Mouse (Mus musculus): Measurements from ENCODE around the gene Hmbs.

The Hmbs gene

GRCm38 (mm10) chr9:44320799-44321133 is 23.3 kb downstream of the Hmbs start:
- DNase-seq (ENCODE audit: low spot score): peak; percentile 87

GRCm38 (mm10) chr9:44319887-44320798 is 23.9 kb downstream of the Hmbs start, which contains the start of gene C2cd2l:
TSS of gene C2cd2l (minus strand) at chr9:44320285.
- DNase-seq (ENCODE audit: low spot score): peak; percentile 97

DNA sequence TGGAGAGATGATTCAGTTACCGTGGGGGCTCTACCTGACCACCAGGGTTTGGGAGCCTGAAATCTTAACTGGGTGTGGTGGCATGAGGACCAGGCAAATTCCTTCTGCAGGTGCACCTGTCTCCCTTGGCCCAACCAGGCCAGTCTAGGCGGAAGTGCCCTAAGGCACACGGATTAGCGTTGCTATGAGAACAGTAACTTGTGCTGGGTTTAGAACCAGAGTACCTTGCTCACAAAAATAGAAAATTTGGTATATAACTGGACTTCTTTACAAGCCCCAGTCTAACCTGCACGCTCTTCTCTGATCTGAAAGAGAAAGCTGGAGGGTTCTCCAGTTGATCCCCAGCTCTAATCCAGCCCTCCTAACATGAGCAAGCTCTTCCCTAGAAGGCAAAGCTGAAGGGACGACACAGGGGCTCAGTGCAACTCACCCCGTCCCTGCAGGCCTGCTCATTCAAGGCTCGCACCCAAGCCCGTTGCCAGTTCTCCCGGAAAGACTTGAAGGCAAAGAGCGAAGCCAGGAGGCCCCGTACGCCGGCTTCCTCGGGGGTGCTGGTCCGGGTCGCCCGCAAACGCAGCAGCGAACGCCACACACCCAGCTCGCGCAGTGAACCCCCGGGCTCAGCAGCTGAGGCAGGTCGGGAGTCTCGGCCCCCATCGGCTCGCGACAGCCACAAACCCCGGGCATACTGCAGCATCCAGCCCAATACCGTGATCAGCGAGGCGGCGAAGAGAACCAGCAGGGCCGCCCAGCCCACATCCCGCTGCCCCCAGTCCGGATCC is 24.7 kb downstream of the Hmbs start:
- peak; percentile 53 for DNase-seq (ENCODE audit: low spot score)

DNA sequence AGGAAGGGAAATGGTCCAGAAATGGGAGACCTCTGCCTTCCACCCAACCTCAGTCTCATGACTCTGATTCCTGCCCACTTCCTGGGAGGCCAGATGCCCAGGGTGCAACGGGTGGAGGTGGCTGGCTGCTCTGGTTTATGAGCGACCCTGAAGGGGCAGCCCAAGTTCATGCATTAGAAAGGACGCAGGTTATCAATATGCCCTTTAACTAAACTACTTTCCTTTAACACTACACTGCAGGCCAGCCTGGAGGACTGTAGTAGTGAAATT is 25.3 kb downstream of the Hmbs start:
- DNase-seq (ENCODE audit: low spot score): no peak

GRCm38 (mm10) chr9:44318076-44318825 is 25.8 kb downstream of the Hmbs start:
- no peak for DNase-seq (ENCODE audit: low spot score)

DNA sequence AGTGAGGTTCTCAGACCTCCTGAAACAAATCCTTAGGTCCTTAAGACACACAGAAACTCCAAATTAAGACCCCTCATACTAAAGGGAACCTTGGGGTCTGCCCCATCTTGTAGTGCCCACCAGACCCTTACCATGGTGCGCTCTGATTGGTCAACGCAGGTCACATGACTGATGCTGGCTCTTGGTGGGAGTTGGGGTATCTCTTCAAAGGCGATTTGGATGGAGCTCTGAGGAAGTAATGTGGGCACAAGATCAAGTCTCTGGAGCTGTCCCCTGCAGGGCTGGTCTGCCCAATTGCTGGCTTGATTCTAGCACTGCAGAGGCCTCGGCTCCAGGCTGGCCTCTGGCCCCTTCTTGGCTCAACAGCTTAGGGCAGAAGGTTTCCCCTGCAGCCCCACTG is 26.6 kb downstream of the Hmbs start:
- DNase-seq (ENCODE audit: low spot score): no peak

GRCm38 (mm10) chr9:44314910-44315309 is 29.1 kb downstream of the Hmbs start:
- no peak for DNase-seq (ENCODE audit: low spot score)

- DNase-seq (ENCODE audit: low spot score): no peak
Observed at GRCm38 (mm10) chr9:44314257-44314547, 29.8 kb downstream of the Hmbs start.

DNA sequence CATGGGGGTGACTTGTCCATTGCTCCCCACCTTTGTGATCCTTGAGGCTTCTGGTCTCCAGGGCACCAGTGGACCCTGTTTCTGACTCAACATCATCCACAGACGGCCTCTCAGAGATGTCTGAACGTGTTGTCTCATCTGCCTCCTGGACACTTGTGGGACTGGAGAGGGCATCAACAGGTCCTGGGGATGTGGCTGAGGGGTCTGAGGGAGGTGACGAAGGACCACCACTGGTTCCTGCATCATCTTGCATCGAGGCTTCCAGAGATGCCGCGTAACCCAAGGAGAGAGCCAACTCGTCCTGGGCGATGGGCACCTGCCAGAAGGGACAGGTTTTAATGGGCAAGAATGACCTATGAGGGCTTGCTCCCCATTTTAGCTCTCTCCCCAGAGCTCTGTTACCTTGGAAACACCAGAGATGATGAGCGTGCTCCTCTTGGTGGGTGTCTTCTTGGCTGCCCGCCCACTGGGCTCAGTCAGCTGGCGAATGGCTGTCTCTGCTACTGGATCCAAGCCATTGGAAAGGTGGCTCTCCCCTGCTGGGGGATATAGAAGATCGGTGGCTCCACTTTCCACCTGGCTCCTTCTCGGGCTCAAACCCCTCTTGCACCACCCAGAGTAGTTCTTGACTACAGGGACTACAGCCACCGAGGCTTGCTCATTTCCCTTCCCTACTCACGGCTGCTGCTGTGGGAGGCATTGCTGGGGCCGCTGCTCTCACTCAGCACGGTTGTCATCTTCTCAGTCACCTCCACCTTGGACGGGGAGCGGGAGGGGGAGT is 30.4 kb downstream of the Hmbs start:
- DNase-seq (ENCODE audit: low spot score): no peak

GRCm38 (mm10) chr9:44311136-44312134 is 32.6 kb downstream of the Hmbs start:
- DNase-seq (ENCODE audit: low spot score): no peak

DNA sequence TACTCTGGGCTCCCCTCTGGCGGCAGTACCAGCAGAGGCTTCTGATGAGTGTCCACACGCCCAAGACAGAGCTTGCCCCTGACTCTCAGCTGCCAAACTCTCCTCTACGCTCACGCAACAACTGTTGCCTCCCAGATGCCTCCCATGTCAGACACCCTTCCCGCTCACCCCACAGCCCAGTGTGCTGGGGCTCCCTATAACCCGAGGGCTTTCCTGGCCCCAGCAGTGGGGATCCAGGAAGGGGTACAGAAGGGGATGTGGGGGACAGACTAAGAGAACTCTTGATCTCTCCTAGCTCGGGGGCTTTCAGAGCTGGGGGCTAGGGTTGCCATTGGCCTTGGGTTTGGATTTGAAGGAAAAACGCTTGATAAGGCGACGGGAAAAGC is 33.3 kb downstream of the Hmbs start:
- no peak for DNase-seq (ENCODE audit: low spot score)

GRCm38 (mm10) chr9:44309756-44310155 is 34.3 kb downstream of the Hmbs start:
- no peak for DNase-seq (ENCODE audit: low spot score)

GRCm38 (mm10) chr9:44307248-44307647 is 36.8 kb downstream of the Hmbs start:
- no peak for DNase-seq (ENCODE audit: low spot score)

GRCm38 (mm10) chr9:44306532-44306931 is 37.5 kb downstream of the Hmbs start:
- no peak for DNase-seq (ENCODE audit: low spot score)

- peak; percentile 100 for DNase-seq (ENCODE audit: low spot score)
Observed at GRCm38 (mm10) chr9:44305466-44306079, 38.5 kb downstream of the Hmbs start, which contains the start of gene Hinfp. TSS of gene Hinfp (minus strand) at chr9:44305671.

DNA sequence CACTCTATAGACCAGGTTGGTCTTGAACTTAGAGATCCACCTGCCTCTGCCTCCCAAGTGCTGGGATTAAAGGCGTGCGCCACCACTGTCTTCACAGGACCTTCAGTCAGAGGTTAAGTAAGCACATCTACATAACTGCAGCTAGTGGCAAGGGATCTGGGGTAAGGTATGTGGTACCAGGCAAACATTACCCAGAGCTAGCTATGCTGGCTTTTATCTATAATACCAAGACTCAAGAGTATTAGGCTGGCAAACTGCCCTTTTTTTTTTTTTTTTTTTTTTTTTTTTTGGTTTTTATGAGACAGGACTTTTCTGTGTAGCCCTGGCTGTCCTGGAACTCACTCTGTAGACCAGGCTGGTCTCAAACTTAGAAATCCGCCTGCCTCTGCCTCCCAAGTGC is 44.0 kb downstream of the Hmbs start:
- DNase-seq (ENCODE audit: low spot score): peak; percentile 34

DNA sequence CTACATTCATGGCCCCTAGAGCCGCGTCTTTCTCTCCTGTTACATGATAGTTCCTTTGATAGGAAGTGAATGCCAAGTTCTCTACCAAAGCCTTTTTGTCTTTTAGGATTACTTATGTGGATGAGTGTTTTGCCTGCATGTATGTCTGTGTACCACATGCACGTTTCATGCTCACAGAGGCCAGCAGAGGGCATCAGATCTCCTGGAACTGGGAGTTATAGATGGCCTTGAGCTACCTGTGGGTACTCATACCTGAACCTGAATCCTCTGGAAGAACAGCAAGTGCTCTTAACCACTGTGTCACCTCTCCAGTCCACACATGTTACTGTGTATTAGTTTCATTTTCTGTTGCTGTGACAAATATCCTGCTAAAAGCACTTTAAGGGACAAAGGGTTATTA is 51.5 kb downstream of the Hmbs start:
- peak; percentile 38 for DNase-seq (ENCODE audit: low spot score)

DNA sequence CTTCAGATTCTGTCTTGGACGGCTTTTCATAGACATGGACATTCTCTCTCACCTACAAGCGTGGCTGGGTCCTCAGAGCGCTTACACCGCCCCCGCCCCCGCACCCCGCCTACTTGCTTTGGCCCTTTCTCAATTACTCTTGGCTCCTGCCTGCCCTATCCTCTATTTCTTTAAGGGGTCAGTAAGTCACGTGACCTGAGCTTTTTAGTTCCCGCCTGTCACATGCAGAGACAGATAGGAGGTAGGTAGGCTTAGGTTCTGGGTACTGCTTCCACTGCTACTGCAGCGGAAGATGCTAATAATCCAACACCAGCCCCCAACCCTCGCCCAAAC is 55.1 kb downstream of the Hmbs start:
- no peak for DNase-seq (ENCODE audit: low spot score)

GRCm38 (mm10) chr9:44288076-44288958 is 55.7 kb downstream of the Hmbs start, which contains the start of gene Abcg4:
TSS of gene Abcg4 (minus strand) at chr9:44288615.
- peak; percentile 56 for DNase-seq (ENCODE audit: low spot score)
